Mouse (Mus musculus): ENCODE data around the gene Ptcra.

- TF ChIP-seq CTCF (conservative IDR thresholded peaks at IDR 0.05; ENCODE audit: low read length) (no peak), POU5F1 (IDR thresholded peaks at IDR 0.05; ENCODE audit: borderline replicate concordance, low read length) (no peak)
Observed at GRCm38 (mm10) chr17:46711612-46712271, 51.8 kb downstream of the Ptcra start.
